Mouse (Mus musculus): ENCODE data around the gene Arhgef26.

The Arhgef26 gene

GRCm38 (mm10) chr3:62447151-62447550, 109.0 kb downstream of the Arhgef26 start:
- no peak for DNase-seq (ENCODE audit: low read depth, low spot score)

GRCm38 (mm10) chr3:62449871-62450496, 111.8 kb downstream of the Arhgef26 start:
- no peak for DNase-seq (ENCODE audit: low read depth, low spot score)

- DNase-seq (ENCODE audit: low read depth, low spot score) = no peak
These were observed 114.8 kb downstream of the Arhgef26 start for GRCm38 (mm10) chr3:62452961-62453360.

- DNase-seq (ENCODE audit: low read depth, low spot score) = no peak
These were observed 116.0 kb downstream of the Arhgef26 start for GRCm38 (mm10) chr3:62454096-62454495.

- DNase-seq (ENCODE audit: low read depth, low spot score) = no peak
These were observed 117.7 kb downstream of the Arhgef26 start for GRCm38 (mm10) chr3:62455854-62456253.

GRCm38 (mm10) chr3:62458284-62459013, 120.3 kb downstream of the Arhgef26 start:
- peak; percentile 21 for DNase-seq (ENCODE audit: low read depth, low spot score)

- no peak for DNase-seq (ENCODE audit: low read depth, low spot score)
These were observed 121.3 kb downstream of the Arhgef26 start for GRCm38 (mm10) chr3:62459483-62459882.

- DNase-seq (ENCODE audit: low read depth, low spot score) = no peak
These were observed 126.1 kb downstream of the Arhgef26 start for GRCm38 (mm10) chr3:62464276-62464675.

- DNase-seq (ENCODE audit: low read depth, low spot score) = no peak
These were observed 132.0 kb downstream of the Arhgef26 start for GRCm38 (mm10) chr3:62470179-62470578.

- DNase-seq (ENCODE audit: low read depth, low spot score) = no peak
These were observed 146.2 kb downstream of the Arhgef26 start for GRCm38 (mm10) chr3:62484340-62484739.

- DNase-seq (ENCODE audit: low read depth, low spot score) = no peak
These were observed 154.4 kb downstream of the Arhgef26 start for GRCm38 (mm10) chr3:62492568-62492967.

- DNase-seq (ENCODE audit: low read depth, low spot score) = no peak
These were observed 161.2 kb downstream of the Arhgef26 start for GRCm38 (mm10) chr3:62499327-62499726.

GRCm38 (mm10) chr3:62505166-62505900, 167.2 kb downstream of the Arhgef26 start:
- no peak for DNase-seq (ENCODE audit: low read depth, low spot score)

- DNase-seq (ENCODE audit: low read depth, low spot score) = peak; percentile 92
These were observed 168.5 kb downstream of the Arhgef26 start, which contains the start of gene Dhx36 for GRCm38 (mm10) chr3:62506488-62507205. Gene Dhx36 (minus strand): TSS chr3:62507004.

GRCm38 (mm10) chr3:62507206-62507647, 169.1 kb downstream of the Arhgef26 start:
- no peak for DNase-seq (ENCODE audit: low read depth, low spot score)
